Mouse (Mus musculus) cerebellum, adult 9-10 months (tissue): ENCODE results near the gene Taar4.

ENCODE experiments used
- DNase-seq: peaks from one replicate; pipeline ENCODE4 v3.0.0; 2022

Gene Taar4

GRCm38 (mm10) chr10:24008143-24008542 lies 47.8 kb downstream of the Taar4 start:
- DNase-seq = no peak
